Mouse (Mus musculus) lung, adult 2 months (tissue): Measurements from ENCODE around the gene Tfcp2l1.

Experiments used
- CTCF ChIP-seq: fragments of 200-500 bp; IDR thresholded peaks from 2 replicates; pipeline ENCODE4 v1.5.1; 2011; ENCODE audit warnings: mild to moderate bottlenecking, low read length, control low read depth; ENCODE audit not compliant: insufficient read depth
- POLR2A ChIP-seq: fragments of 200-500 bp; IDR thresholded peaks from 2 replicates; pipeline ENCODE4 v1.6.1; 2011; ENCODE audit warnings: low read depth, mild to moderate bottlenecking, control low read depth, low read length, borderline replicate concordance; ENCODE audit errors: extremely low read depth

DNA sequence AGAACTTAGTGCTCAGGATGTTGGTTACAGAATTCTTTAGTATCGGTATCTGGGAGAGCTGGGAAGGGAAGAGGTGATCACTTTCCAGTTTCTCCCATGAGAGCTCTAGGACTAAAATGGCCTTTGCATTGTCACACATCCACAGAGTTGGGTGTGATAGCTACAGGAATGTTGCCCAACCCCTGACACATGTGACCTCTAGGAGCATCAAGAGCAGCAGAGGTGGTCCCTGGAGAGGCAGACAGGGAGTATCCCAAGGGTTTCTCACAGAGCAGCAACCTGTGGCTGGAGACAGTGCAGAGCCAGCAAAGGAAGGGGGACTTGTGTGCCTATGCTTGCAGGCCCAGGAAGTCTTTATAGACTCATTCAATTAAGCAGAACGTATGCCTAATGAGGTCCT, 1.3 kb upstream of the Tfcp2l1 start:
- no peak for TF ChIP-seq CTCF
- no peak for TF ChIP-seq POLR2A
